Mouse (Mus musculus) mammary gland, adult 2 months (tissue): ENCODE data around the gene Grb14. TPM values are rescaled to one million over a fixed set of nuclear protein-coding genes. Genes with fewer than 3 reads are reported as not detected.

Source experiments
- polyA plus RNA-seq: library from polyadenylated mRNA; depleted of rRNA; stranded (reverse); fragments of >200 nt; gene quantifications from 2 replicates; pipeline ENCODE4 v1.2.3, GENCODE M21; 2012; ENCODE audit warnings: low replicate concordance; rRNA removed

Grb14 gene
- 3.4 and 6.1 TPM in 2 replicates for polyA plus RNA-seq

GRCm38 (mm10) chr2:65024887-65025286, at the start of gene Grb14:
Gene Grb14, minus strand, starts transcription at chr2:65024987.

Other genes with a start within 250 kb of the Grb14 start
- 10.3 and 10.9 TPM in 2 replicates for gene Cobll1, start 214.4 kb upstream of the Grb14 start, polyA plus RNA-seq